Mouse (Mus musculus): ENCODE data around the gene Tbc1d10b.

GRCm38 (mm10) chr7:127233368-127233749, 25.1 kb upstream of the Tbc1d10b start:
- TF ChIP-seq CTCF (IDR thresholded peaks at IDR 0.05; ENCODE audit: control insufficient read depth, insufficient read depth, insufficient replicate concordance, low read depth, low read length) (no peak), POLR2A (IDR thresholded peaks at IDR 0.05; ENCODE audit: control insufficient read depth, low read depth, low read length) (no peak; the same call in 1 of the 2 replicates)
